Mouse (Mus musculus): ENCODE results near the gene Hoxb3. TPM values are rescaled to one million over a fixed set of nuclear protein-coding genes. Genes with fewer than 3 reads are reported as not detected.

Hoxb3 gene
- total RNA-seq, 2 experiments from 2014 or later, result not detected

- DNase-seq (ENCODE audit: low spot score in 2 of 2), result no peak
- intact Hi-C loops (cut with DNase I), result loop anchor here (5.0 kb wide), 1 partner anchor 373 kb away; no protein-coding TSS in a partner anchor
These were observed 23.3 kb upstream of the Hoxb3 start for GRCm38 (mm10) chr11:96299781-96300180.

GRCm38 (mm10) chr11:96300354-96301063, 22.6 kb upstream of the Hoxb3 start:
- DNase-seq (ENCODE audit: low spot score in 2 of 2), result no peak
- intact Hi-C loops (cut with DNase I), result loop anchor here (5.0 kb wide), 1 partner anchor 372 kb away; no protein-coding TSS in a partner anchor

- DNase-seq (ENCODE audit: low spot score in 2 of 2), result no peak
- intact Hi-C loops (cut with DNase I), result loop anchor here (5.0 kb wide), 1 partner anchor 371 kb away; no protein-coding TSS in a partner anchor
These were observed 22.1 kb upstream of the Hoxb3 start for GRCm38 (mm10) chr11:96301064-96301431.

GRCm38 (mm10) chr11:96301837-96302236, 21.3 kb upstream of the Hoxb3 start:
- peak; percentile 18 to 45 for DNase-seq (ENCODE audit: low spot score in 2 of 2)

GRCm38 (mm10) chr11:96302381-96303150, 20.6 kb upstream of the Hoxb3 start:
- no peak for DNase-seq (ENCODE audit: low spot score in 2 of 2)
- intact Hi-C loops (cut with DNase I), result loop anchor here (5.0 kb wide), 1 partner anchor 370 kb away; no protein-coding TSS in a partner anchor

More at GRCm38 (mm10) chr11:96301837-96302236, 21.3 kb upstream of the Hoxb3 start:
- intact Hi-C loops (cut with DNase I), result loop anchor here (5.0 kb wide), 1 partner anchor 370 kb away; no protein-coding TSS in a partner anchor

GRCm38 (mm10) chr11:96303151-96304099, 19.7 kb upstream of the Hoxb3 start, which contains the start of gene Hoxb5:
TSS of gene Hoxb5 (plus strand) at chr11:96303336.
- DNase-seq (ENCODE audit: low spot score in 2 of 2), result peak; percentile 20 to 36
- intact Hi-C loops (cut with DNase I), result loop anchor here (5.0 kb wide), 1 partner anchor 369 kb away; no protein-coding TSS in a partner anchor

GRCm38 (mm10) chr11:96304381-96305195, 18.5 kb upstream of the Hoxb3 start:
- intact Hi-C loops (cut with DNase I), result loop anchor here (5.0 kb wide), 1 partner anchor 368 kb away; no protein-coding TSS in a partner anchor
- DNase-seq (ENCODE audit: low spot score in 2 of 2), result no peak

- intact Hi-C loops (cut with DNase I), result no loop called here
- no peak for DNase-seq (ENCODE audit: low spot score in 2 of 2)
These were observed 17.5 kb upstream of the Hoxb3 start for GRCm38 (mm10) chr11:96305505-96306182.

- intact Hi-C loops (cut with DNase I), result no loop called here
- DNase-seq (ENCODE audit: low spot score in 2 of 2), result no peak
These were observed 16.8 kb upstream of the Hoxb3 start for GRCm38 (mm10) chr11:96306183-96306907.

- intact Hi-C loops (cut with DNase I), result no loop called here
These were observed 16.2 kb upstream of the Hoxb3 start for GRCm38 (mm10) chr11:96306908-96307269.

GRCm38 (mm10) chr11:96308763-96309162, 14.4 kb upstream of the Hoxb3 start:
- intact Hi-C loops (cut with DNase I), result no loop called here
- no peak for DNase-seq (ENCODE audit: low spot score in 2 of 2)

More at GRCm38 (mm10) chr11:96306908-96307269, 16.2 kb upstream of the Hoxb3 start:
- DNase-seq (ENCODE audit: low spot score in 2 of 2), result no peak

GRCm38 (mm10) chr11:96309288-96309687, 13.8 kb upstream of the Hoxb3 start:
- intact Hi-C loops (cut with DNase I), result no loop called here
- DNase-seq (ENCODE audit: low spot score in 2 of 2), result no peak

GRCm38 (mm10) chr11:96310183-96310938, 12.8 kb upstream of the Hoxb3 start:
- intact Hi-C loops (cut with DNase I), result loop anchor here (2.0 to 10.0 kb wide), 2 partner anchors 242 to 314 kb away; no protein-coding TSS in a partner anchor
- DNase-seq (ENCODE audit: low spot score in 2 of 2), result no peak

- intact Hi-C loops (cut with DNase I), result loop anchor here (2.0 to 10.0 kb wide), 2 partner anchors 242 to 314 kb away; no protein-coding TSS in a partner anchor
- no peak for DNase-seq (ENCODE audit: low spot score in 2 of 2)
These were observed 12.0 kb upstream of the Hoxb3 start for GRCm38 (mm10) chr11:96311097-96311496.

GRCm38 (mm10) chr11:96311520-96312417, 11.4 kb upstream of the Hoxb3 start:
- intact Hi-C loops (cut with DNase I), result loop anchor here (2.0 to 10.0 kb wide), 2 partner anchors 241 to 313 kb away; no protein-coding TSS in a partner anchor
- DNase-seq (ENCODE audit: low spot score in 2 of 2), result peak in 1 of 2 experiments; percentile 23
